12 mouse cellular contexts compared by ENCODE assay signal in genomic region chr11:95538378-95539104, GRCm38 (mm10). TPM values are rescaled to one million over a fixed set of nuclear protein-coding genes. Genes with fewer than 3 reads are reported as not detected.
DNase-seq lines count a peak whose midpoint lies in the region; ATAC-seq and TF ChIP-seq lines count a peak whose summit lies in the region.
"Had no signal": no experiment of that assay in that cellular context is flagged by ENCODE, and none has a peak within 500 bp of the region (broad histone marks: within the 10 kb centered on the region; RNA-seq: fewer than 3 reads in every experiment).

No protein-coding gene starts in this region.

- ATAC-seq in hindbrain, postnatal 0 days: peak; percentile 60
- ATAC-seq in inflammation-experienced regulatory T-cells, adult 6 months: no peak

- no peak for TF ChIP-seq CTCF in hindbrain, postnatal 0 days (IDR thresholded peaks at IDR 0.05; ENCODE audit: low read depth)

- no peak overlapping the region for H3K4me3 ChIP-seq in heart, embryonic 10.5 days
- H3K4me3 ChIP-seq in hindbrain, postnatal 0 days (ENCODE audit: low read length): no peak overlapping the region

- no peaks in the 10 kb centered on the region for H3K36me3 ChIP-seq in heart, embryonic 10.5 days
- H3K36me3 ChIP-seq in hindbrain, postnatal 0 days (ENCODE audit: insufficient read depth, low read length): no peaks in the 10 kb centered on the region

- no peak overlapping the region for H3K4me2 ChIP-seq in hindbrain, postnatal 0 days (ENCODE audit: low read depth, low read length)

- peak; percentile 56 for DNase-seq in heart, postnatal 4 days
- DNase-seq in heart, embryonic 10.5 days (ENCODE audit: low spot score): no peak
- peak; percentile 20 for DNase-seq in thymus, postnatal 4 days
- no peak for DNase-seq in thymus, adult 18-20 months
- DNase-seq in hindbrain, postnatal 0 days (ENCODE audit: low spot score): peak; percentile 63
- no peak for DNase-seq in adrenal gland, adult (ENCODE audit: inconsistent age in 2 of 2, low spot score in 1 of 2)
- DNase-seq in spleen, postnatal 4 days (ENCODE audit: low spot score in 2 of 2): no peak
- DNase-seq: adrenal gland, postnatal 10 days; cerebellum, adult 9-11 months; thymus, postnatal 25 days had no signal

- H3K27me3 ChIP-seq in heart, embryonic 10.5 days (ENCODE audit: insufficient read depth, poor library complexity, severe bottlenecking): peaks cover 49% of the 10 kb centered on the region
- H3K27me3 ChIP-seq in hindbrain, postnatal 0 days (ENCODE audit: insufficient read depth, low read length): no peaks in the 10 kb centered on the region

- H3K4me1 ChIP-seq in heart, embryonic 10.5 days: peaks cover 35% of the 10 kb centered on the region
- H3K4me1 ChIP-seq in hindbrain, postnatal 0 days (ENCODE audit: insufficient read depth, low read length): no peaks in the 10 kb centered on the region

- no peak overlapping the region for H3K27ac ChIP-seq in heart, embryonic 10.5 days
- no peak overlapping the region for H3K27ac ChIP-seq in hindbrain, postnatal 0 days

- H3K9ac ChIP-seq in hindbrain, postnatal 0 days (replicated peaks; ENCODE audit: low read length): no peak overlapping the region

- WGBS in heart, embryonic 10.5 days: 72% methylated on average over 15 of the region's 15 CpGs
- WGBS in hindbrain, postnatal 0 days: 37% methylated on average over 15 of the region's 15 CpGs

- no peaks in the 10 kb centered on the region for H3K9me3 ChIP-seq in heart, embryonic 10.5 days
- H3K9me3 ChIP-seq in hindbrain, postnatal 0 days (ENCODE audit: low read length): no peaks in the 10 kb centered on the region

RNA-seq across cellular contexts. Expression of gene Nxph3, which starts 24.2 kb away (rescaled TPM):
- total RNA-seq in heart, postnatal 4 days (2021): 1 to 10 TPM; 1.0 to 1.1 TPM
- 0.21 and 0.77 TPM in 2 replicates for polyA plus RNA-seq in heart, embryonic 10.5 days (2016; fragmentation: Nextera tagmentation; extraction: Ambion mirVana)
- 21.4 and 23.6 TPM in 2 replicates for total RNA-seq in hindbrain, postnatal 0 days (2014; rRNA removed)
- 3.7 and 4.1 TPM in 2 replicates for polyA plus RNA-seq in hindbrain, postnatal 0 days (2015; fragmentation: Nextera tagmentation; extraction: Ambion mirVana)
- not detected for polyA plus RNA-seq in inflammation-experienced regulatory T-cells, adult 6 months (2017; shearing (Covaris generic))
- polyA plus RNA-seq: liver, embryonic 16.5 days had no signal

RNA-seq across cellular contexts. Expression of gene Ngfr, which starts 49.0 kb away (rescaled TPM):
- 1 to 10 TPM; 3.7 to 4.3 TPM for total RNA-seq in heart, postnatal 4 days (2021)
- 4.5 and 9.9 TPM in 2 replicates for polyA plus RNA-seq in heart, embryonic 10.5 days (2016; fragmentation: Nextera tagmentation; extraction: Ambion mirVana)
- 53.2 and 66.9 TPM in 2 replicates for total RNA-seq in hindbrain, postnatal 0 days (2014; rRNA removed)
- 25.4 and 31.0 TPM in 2 replicates for polyA plus RNA-seq in hindbrain, postnatal 0 days (2015; fragmentation: Nextera tagmentation; extraction: Ambion mirVana)
- polyA plus RNA-seq in inflammation-experienced regulatory T-cells, adult 6 months (2017; shearing (Covaris generic)): not detected

Comparison
In these comparisons a context has a peak if more than half of its experiments do, and no peak if none do; other contexts are left out.
1. DNase-seq: peak in heart, postnatal 4 days (single experiment), thymus, postnatal 4 days (single experiment) and hindbrain, postnatal 0 days (single experiment); none in heart, embryonic 10.5 days (single experiment), thymus, adult 18-20 months (0 of 2), adrenal gland, adult (0 of 2) and spleen, postnatal 4 days (0 of 2).